Mouse (Mus musculus): ENCODE data around the gene Lin7c. TPM values are rescaled to one million over a fixed set of nuclear protein-coding genes. Genes with fewer than 3 reads are reported as not detected.

Gene Lin7c
- total RNA-seq, 2 experiments from 2014 or later = 23.3 to 24.6 TPM

DNA sequence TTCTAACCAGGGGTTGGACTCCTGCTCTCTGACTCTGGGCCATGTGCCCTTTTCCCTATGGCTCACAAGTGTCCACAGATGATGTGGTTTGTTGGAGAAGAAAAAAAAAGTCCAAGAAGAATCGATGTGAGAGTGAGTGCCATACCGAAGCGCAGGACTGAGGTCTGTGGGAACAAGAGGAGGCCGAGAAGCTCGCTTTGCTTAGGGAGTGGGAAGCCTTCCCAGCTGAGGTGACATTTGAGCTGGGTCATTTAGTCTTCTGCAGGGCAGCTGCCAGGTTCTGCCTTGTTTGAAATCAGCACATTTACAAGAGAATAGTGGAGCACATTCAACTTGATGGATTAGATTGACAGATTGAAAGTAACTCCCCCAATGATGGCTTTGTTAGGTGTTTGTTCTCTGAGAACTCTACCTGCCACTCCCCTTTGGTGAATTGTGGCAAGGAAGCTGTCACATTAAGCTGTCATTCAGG, 51.4 kb downstream of the Lin7c start:
- DNase-seq = peak; percentile 32

DNA sequence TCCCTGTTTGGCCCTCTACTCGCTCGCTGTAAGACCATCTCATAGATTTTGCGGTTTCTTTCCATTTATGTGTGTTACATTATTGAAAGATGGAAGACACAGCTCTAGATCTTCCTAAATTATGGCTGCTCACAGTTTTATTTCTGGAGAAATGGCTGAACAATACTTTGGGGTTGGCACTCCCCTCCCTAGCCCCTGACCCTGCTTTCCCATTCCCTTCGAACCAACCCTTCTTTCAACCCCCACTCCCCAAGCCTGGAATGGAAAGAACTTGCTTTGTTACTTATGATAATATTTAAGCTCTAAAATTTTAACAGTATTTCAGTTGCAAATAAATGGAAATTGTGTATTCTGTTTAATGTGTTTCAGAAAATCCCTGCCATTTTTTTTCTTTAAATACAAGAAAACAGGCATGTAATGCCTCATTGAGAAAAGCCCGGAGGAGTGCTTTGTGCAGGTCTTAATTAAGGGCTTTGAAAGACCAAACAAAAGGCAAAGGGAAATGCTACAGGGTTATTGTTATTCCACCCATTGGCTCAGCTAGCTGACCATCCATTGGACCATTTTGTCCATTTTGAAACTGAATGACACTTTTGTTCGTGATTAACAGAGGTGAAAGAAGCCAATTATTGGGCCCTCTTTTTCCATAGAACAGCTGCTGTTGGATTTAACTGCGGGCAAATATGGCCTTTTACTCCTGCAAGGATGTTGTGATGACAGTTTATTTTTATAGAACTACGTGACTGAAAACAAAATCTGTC, 52.3 kb downstream of the Lin7c start:
- no peak for DNase-seq

GRCm38 (mm10) chr2:109944995-109945394, 54.3 kb downstream of the Lin7c start:
- DNase-seq = no peak

- no peak for DNase-seq
Measured at GRCm38 (mm10) chr2:109945532-109945931, 54.9 kb downstream of the Lin7c start.

GRCm38 (mm10) chr2:109946426-109946825, 55.8 kb downstream of the Lin7c start:
- no peak for DNase-seq

- no peak for DNase-seq
Measured at GRCm38 (mm10) chr2:109949519-109949918, 58.9 kb downstream of the Lin7c start.

GRCm38 (mm10) chr2:109950311-109950710, 59.7 kb downstream of the Lin7c start:
- DNase-seq = no peak

Other genes with a start within 250 kb of the Lin7c start
- gene Bdnf, start 216.2 kb upstream of the Lin7c start, total RNA-seq (2021) = under 1 TPM; 0.64 to 0.86 TPM
- 10 to 100 TPM; 21.0 TPM for gene Lgr4, start 26.8 kb downstream of the Lin7c start, total RNA-seq (2021)
- 1 to 10 TPM; 3.4 to 3.9 TPM for gene Ccdc34, start 127.0 kb downstream of the Lin7c start, total RNA-seq (2021)